Mouse (Mus musculus) lung, postnatal 4 days (tissue): ENCODE measurements around the gene Eva1c.

Experiments
- DNase-seq, 2 experiments: peaks; one replicate each; pipeline ENCODE4 v3.0.0; 2021

The Eva1c gene

DNA sequence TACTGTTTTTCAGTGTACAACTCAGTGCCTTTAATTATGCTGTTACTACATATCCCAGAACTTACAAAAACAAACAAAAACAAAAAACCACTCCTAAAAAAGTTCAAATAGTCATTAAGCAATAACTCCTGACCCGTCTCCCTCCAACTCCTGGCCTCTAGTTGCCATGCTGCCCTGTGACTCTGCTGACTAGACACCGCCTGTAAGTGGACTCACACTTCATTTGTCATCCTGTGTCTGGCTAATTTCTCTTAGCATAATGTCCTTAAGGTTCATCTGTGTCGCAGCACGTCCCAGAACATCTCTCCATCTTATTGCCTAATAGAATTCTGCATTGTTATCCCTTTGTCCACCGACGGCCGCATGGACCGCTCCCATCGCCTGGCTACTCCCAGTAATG, 979 bp downstream of the Eva1c start:
- DNase-seq = no peak

DNA sequence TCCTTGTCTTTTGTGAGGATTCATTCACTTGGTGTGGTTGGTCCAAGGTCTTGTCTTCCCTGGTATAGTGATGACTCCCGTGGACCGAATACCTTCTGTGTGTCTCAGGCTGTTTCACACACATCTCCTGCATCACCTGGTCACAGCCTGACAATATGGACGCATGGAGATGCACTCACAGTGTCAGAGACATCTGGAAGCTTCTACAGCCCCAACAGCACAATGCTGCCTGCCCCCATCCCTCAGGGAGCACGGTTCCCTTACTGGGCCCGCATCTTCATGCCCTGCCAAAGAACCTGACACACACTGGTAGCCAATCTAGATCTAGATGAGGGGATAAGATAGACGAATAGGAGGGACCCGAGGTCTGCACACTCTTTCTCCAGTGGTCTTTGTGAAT, 2.6 kb downstream of the Eva1c start:
- DNase-seq = no peak

DNA sequence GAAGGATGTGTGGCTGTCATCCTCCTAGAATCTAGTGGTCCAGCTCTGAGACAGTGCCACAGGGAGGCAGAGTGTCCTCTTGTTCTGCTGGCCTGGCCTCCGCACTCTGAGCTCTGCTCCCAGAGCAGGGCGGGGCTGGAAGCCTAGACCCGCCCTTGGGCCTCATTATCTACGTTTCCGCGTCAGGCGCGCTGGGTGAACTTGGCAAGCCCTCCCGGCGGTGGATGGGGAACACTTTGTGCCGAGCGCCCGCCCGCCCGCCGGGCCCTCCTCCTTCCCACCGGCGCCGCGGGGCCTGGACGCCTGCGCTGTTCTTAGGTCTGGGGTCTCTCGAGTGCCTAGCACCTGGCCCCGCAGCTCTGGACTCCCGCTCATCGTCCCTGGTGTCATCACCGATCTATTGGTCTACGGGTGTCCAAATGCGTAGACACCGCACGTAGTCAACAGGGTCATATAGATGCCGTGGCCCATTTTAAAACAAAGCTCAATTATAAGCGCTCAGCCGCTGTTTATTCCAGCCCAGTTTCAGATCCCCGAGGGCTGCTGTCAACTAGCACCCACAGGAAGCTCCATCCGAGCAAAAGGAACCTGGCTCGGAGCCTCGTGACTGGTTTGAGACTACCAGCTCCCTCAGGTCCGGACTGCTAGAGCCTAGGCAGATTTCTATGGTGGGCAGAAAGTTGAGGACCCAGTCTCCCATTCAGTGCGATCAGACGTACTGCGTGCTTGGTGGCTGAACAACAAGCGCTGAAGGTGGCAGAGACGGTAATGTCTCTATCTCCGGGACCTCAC, 3.6 kb downstream of the Eva1c start:
- DNase-seq = peak; percentile 88 to 92

DNA sequence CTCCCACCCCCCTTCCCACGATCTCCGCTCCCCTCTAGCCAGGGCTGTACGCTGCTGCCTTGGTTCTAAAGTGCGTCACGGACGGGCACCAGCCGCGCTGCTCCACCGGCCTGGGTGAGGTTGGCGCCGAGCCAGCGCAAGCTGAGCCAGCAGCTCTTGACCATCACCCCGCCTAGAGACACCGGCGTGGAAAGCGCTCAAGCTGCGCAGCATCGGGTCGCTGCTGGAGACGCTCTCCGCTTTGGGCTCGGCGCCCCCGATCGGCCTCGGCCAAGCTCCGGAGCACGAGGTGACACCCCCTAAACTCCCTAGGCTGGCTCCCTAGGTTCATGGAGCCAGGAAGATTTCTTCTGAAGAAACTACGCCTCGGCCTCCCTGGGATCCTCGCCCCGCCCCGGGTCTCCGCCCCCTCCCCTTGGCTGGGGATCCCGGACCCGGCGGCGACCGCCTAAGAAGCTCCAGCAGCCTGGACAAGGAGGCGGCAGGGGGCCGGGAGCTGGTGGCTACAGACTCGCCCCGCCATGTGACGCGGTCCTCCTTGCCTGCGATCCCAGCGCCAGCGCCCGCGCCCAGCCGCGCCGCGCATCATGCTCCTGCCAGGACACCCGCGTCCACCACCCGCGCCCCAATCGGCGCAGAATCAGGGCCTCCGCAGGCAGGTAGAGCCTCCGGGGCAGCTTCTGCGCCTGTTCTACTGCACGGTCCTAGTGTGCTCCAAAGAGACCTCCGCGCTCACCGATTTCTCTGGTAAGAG, 4.3 kb downstream of the Eva1c start:
- DNase-seq = peak; percentile 85 to 88

GRCm38 (mm10) chr16:90831676-90832075, 5.2 kb downstream of the Eva1c start:
- no peak for DNase-seq

GRCm38 (mm10) chr16:90832495-90832894, 6.0 kb downstream of the Eva1c start:
- no peak for DNase-seq

- no peak for DNase-seq
These were observed 6.7 kb downstream of the Eva1c start for GRCm38 (mm10) chr16:90833041-90833791.

GRCm38 (mm10) chr16:90837431-90837830, 10.9 kb downstream of the Eva1c start:
- DNase-seq = no peak

DNA sequence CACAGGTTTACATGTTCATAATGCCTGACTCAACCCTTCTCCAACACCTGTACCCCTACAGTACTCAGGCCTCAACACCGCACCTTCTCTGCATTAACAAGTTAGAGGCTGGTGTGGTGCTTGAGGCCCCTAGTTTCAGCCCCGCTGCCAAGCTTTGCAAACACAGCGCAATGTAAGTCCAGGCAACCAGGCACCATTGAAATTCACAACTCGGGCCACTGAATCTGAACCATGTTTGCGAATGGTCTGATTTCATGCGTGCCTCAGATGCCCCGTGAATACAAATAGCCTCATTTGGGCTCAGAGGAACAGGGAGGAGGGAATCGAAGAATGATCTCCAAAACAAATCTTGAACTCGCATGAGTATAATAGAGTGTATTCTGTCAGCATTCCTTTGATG, 15.6 kb downstream of the Eva1c start:
- DNase-seq = no peak

DNA sequence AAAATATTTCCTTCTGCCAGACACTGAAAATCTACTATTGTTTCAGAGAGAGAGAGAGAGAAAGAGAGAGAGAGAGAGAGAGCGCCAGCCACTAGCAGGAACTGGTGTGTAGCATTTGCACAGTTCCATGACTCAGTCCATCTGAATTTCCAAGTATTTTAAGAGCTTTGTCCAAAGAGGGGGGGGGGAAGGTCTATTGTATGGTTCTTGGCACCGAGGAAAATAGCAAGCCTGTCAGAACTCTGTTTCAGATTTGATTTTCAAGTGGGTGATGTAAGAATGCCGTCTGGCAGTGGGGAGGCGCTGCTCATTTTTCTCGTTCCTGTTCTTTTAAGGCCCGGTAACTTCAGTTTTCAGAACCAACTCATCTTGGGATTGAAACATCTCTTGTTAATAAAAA, 18.5 kb downstream of the Eva1c start:
- DNase-seq = no peak

- no peak for DNase-seq
These were observed 19.1 kb downstream of the Eva1c start for GRCm38 (mm10) chr16:90845591-90845990.

- DNase-seq = peak; percentile 27 to 58
These were observed 22.2 kb downstream of the Eva1c start for GRCm38 (mm10) chr16:90848697-90849096.

DNA sequence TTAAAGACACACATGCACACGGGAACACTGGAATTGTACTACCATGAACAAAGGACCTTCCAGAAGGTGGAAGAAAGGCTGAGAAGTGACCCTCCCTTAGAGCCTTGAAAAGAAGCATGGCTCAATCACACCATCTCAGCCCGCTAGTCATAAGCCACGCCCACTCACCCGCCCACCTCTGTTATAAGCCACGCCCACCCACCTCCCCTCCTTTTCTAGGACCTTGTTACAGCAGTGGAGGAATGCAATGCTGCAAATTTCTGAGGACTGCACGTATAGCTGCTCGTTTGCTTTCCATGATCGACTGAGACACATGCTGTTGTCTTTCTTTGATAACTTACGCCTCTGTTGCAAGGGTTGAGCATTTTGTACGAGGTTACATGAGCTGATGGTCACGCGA, 22.7 kb downstream of the Eva1c start:
- peak; percentile 32 to 49 for DNase-seq

GRCm38 (mm10) chr16:90850881-90851280, 24.4 kb downstream of the Eva1c start:
- no peak for DNase-seq

DNA sequence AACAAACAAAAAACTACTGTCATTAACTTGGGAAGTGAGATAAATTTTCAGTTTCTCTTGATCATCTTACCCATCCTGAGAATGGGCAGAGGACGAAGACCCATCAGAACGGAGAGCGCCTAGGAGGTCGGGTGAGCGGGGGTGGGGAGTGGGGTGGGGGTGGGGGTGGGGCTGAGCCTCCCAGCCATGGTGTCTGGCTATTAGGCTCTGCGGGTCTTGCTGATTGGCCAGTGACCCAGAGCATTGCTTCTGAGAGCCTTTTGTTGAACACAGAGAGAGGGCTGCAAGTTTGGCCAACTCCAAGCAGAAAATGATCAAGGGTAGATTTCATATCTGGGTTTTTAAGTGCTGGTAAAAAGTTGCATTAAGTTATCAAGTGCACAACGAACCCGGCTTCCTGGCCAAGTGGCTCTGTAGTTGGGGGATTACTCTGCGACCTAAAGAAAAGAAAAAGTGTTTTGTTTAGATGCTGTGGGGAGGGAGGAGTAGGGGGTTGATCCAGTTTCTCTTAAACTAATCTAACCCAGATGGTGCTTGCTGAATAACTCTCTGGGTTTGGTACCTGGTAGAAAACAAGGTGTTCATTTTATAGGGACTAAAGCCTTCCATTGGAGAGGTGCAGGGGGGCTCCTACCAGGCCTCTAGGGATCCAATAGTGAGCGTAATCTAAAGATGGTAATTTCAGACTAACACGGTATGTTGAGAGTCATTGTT, 25.3 kb downstream of the Eva1c start:
- no peak for DNase-seq

DNA sequence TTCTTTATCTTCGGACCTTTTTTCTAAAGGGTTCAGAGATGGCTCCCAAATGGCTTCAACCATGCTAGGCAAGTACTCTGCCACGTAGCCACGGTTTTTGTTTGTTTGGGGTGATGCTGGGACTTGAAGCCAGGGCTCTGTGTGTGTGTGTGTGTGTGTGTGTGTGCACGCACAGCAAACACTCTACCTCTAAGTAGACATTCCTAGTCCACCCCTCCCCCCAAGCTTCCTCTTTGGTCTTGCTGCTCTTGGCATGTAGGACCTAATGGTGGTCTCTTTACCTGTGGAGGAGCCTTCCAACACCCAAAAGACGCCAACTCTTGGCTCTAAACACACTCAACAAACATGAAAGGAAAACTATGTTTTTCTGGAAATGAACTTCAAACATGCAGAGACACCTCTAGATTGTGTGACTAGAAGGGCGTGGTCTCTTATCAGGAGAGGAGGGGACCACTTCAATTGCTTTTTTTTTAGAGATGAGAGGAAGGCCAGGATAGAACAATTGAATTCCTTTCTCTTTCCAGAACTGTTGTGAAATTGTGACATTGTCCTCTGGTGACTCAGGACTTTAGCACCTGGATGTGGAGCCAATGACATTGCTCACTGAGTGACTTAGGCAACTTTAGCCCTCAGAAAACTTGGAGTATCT, 30.2 kb downstream of the Eva1c start:
- peak in 1 of 2 experiments; percentile 9 for DNase-seq

DNA sequence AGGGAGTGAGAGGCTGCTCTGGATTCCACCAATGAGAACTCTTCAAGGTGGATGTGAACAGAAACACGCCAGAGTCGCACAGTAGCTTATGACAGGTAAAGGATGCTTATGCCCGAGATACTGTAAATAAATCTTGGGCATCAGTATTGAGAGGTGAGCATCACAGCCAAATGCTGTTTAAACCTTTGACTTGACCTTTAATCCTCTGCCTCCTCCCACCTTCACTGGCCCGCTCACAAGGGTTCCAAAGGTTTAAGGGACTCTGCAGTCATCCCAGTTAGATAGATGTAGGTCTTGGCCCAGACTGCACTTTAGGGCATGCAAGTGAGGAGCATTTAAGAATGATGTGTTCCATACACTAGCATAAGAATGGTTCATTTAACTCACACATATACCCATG, 31.7 kb downstream of the Eva1c start:
- DNase-seq = no peak

GRCm38 (mm10) chr16:90863036-90863435, 36.5 kb downstream of the Eva1c start:
- DNase-seq = no peak

DNA sequence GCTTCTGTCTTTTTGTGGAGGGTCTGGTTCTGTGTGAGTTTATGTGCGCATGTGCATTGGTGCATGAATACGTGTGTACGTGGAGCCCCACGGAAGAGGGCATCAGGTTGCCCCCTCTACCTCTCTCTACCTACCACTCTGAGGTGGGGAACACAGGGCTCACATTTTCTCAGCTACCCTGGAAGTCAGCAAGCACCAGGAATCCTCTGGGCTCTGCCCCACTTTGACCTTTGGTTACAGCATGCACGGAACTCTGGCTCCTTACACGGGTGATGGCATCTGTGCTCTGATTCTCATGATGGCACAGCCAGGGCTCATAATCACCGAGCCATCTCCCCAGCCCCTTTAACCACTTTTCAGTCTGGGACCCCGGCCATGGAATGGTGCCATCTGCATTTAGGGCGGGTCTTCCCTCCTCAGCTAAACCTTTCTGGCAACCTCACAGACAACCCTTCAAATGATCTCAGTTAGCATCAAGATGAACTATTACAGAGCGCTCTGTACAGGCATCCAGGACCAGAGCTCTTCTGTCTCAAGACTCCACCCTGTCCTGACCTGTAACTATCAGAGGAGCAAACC, 37.0 kb downstream of the Eva1c start:
- no peak for DNase-seq

GRCm38 (mm10) chr16:90864693-90865092, 38.2 kb downstream of the Eva1c start:
- DNase-seq = no peak

DNA sequence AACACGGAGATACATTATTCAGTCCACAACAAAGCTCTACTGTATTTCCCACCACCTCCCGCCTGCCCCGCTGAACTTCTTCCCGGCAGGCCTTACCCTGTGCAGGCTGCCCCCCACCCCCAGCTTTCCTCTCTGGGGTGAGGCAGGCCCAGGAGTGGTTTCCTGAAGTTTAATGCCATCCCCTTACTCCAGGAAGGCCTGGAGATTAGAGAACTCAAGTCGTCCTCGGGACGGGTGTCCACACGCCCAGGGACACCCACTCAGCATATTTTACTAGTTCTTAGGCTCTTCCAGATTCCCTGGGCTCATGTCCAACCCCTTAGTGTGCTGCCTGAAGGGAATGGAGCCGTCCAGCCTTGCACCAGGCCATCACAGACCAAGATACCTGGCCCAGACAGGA, 39.1 kb downstream of the Eva1c start:
- DNase-seq = peak in 1 of 2 experiments; percentile 24

DNA sequence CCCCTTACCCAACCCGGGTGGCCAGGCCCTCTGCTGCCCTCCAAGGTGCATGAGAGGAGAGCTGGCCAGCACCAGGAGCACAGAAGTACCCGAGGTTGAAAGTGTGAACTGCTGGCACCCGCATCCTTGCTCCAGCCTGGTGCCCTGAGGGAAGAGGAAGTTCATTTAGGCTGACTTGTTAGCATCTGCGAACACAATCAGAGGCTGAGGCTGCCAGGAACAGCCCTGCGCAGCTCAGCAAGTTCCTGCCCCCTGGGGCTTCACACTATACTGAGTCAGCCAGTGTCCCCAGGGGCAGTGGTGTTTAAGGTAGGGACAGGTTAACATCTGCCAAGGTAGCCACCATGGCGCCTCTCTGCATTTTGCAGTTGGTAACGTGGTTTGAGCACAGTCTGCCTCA, 41.6 kb downstream of the Eva1c start:
- DNase-seq = no peak
